Mouse (Mus musculus) midbrain, embryonic 15.5 days (tissue): ENCODE results near the gene 1110032F04Rik. TPM values are rescaled to one million over a fixed set of nuclear protein-coding genes. Genes with fewer than 3 reads are reported as not detected.

Experiments
- polyA plus RNA-seq: library from polyadenylated mRNA; unstranded; fragments of >200 nt; fragmentation: Nextera tagmentation; extraction: Ambion mirVana; gene quantifications from 2 replicates; pipeline ENCODE4 v1.2.1, GENCODE M21; 2015

The 1110032F04Rik gene
- polyA plus RNA-seq, 1 experiment from 2014 or later = 3.4 TPM

Other genes starting within 250 kb of the 1110032F04Rik start
- not detected in 2 replicates for gene Il12a, start 178.9 kb upstream of the 1110032F04Rik start, polyA plus RNA-seq
- gene Ift80, start 135.0 kb downstream of the 1110032F04Rik start, polyA plus RNA-seq = 8.0 and 8.3 TPM in 2 replicates
- gene Smc4, start 135.2 kb downstream of the 1110032F04Rik start, polyA plus RNA-seq = 32.1 and 36.9 TPM in 2 replicates
- gene Trim59, start 175.2 kb downstream of the 1110032F04Rik start, polyA plus RNA-seq = 38.4 and 39.9 TPM in 2 replicates